Mouse (Mus musculus) Patski (cell line): ENCODE data around the gene Tbc1d2. TPM values are rescaled to one million over a fixed set of nuclear protein-coding genes. Genes with fewer than 3 reads are reported as not detected.

Source experiments
- ATAC-seq: fragments of 100-300 bp; one replicate; pipeline ENCODE4 v1.8.0; 2021
- CTCF ChIA-PET: fragments of 350-600 bp; sonication (Branson Sonifier 250); formaldehyde crosslinking; loops from one replicate; lab custom pipeline; 2022; ENCODE audit warnings: inconsistent platforms; lab: Charles Lee
- POLR2A ChIA-PET: fragments of 350-600 bp; sonication (Branson Sonifier 250); formaldehyde crosslinking; loops from one replicate; lab custom pipeline; 2022; ENCODE audit warnings: antibody characterized with exemption, inconsistent platforms; lab: Charles Lee
- DNase-seq: peaks from one replicate; pipeline ENCODE4 v3.0.0-alpha.2; 2011; ENCODE audit warnings: low read depth, low spot score
- H3K27me3 ChIP-seq: fragments of 371-371 bp; one replicate; pipeline ENCODE4 v1.5.1; 2021
- CTCF ChIP-seq: fragments of 100-300 bp; IDR thresholded peaks from one replicate; pipeline ENCODE4 v1.5.1; 2021
- in situ Hi-C: fragments of 300-500 bp; cut with MboI; formaldehyde crosslinking; loops from 3 replicates; pipeline ENCODE4 v1.11.1; 2018; ENCODE audit warnings: low pct_unique_long_range_greater_than_20kb, mixed read lengths
- polyA plus RNA-seq: library from polyadenylated mRNA; unstranded; gene quantifications from one replicate; pipeline ENCODE4 v1.2.3, GENCODE M21; 2021

Gene Tbc1d2
- polyA plus RNA-seq, 1 experiment from 2014 or later: 2.3 TPM

DNA sequence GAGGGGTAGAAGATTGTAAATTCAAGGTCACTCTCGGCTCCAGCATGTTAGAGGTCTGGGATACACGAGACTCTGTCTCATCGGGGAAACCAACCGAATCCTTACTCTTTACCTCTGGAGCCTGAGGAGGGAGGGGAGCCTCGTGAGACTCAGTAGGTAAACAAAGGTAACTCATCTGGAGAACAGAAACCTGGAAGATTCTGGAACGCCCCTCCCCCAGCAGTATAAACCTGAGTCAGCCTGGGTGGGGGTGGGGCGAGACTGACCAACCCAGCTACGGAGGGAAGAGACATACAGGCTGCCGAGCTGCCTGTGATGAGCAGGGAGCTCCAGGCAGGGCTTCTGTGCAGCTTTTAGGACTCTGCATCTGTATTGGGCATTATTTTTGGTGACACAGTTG is 21.1 kb downstream of the Tbc1d2 start:
- DNase-seq: no peak
- POLR2A ChIA-PET: interaction anchor here (1.0 kb wide), 1 partner anchor 19 kb away, joined by 3 read pairs; no protein-coding TSS in a partner anchor
- no peak for TF ChIP-seq CTCF
- in situ Hi-C loops: no loop called here
- no peaks in the 10 kb centered on the region for H3K27me3 ChIP-seq
- ATAC-seq: no peak
- CTCF ChIA-PET: no interaction called here

DNA sequence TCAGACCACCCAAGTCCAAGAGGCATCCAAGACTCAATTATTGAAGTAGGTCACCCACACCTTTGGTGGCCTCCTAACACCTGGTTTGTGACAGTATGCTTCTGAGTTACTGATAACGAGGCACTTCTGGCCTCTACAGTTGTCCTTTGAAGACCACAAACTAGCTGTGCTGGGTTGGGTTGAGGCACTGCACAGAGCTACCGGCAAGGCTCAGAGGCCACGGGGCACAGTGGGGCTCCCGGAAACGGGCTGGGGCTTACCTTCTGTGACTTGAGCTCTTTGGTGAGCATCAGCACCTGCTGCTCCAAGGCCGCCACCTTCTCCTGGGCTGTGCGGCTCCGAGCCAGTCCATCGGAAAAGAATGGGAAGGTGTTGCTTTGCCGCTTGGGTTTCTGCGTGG is 21.9 kb downstream of the Tbc1d2 start:
- no peak for TF ChIP-seq CTCF
- POLR2A ChIA-PET: no interaction called here
- ATAC-seq (no peak), DNase-seq (no peak)
- CTCF ChIA-PET: no interaction called here
- in situ Hi-C loops: no loop called here
- no peaks in the 10 kb centered on the region for H3K27me3 ChIP-seq

DNA sequence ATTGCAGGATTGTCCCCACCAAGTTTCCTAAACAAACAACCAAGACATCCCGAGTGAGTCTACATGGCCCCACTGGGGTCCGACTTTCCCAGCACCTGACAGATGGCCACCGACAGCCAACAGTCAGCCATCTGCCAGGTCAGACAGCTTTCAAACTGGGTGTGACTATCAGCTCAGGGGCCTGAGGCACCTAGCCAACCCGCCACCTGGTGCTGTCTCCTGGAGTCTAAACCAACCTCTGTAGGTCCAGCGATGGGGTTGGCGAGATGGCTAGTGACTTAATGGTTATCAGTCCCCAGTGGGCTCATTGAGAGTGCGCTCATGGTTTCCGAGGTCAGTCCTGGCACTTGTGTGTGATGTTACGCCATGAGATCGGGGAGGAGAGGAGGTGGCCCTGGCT is 24.9 kb downstream of the Tbc1d2 start:
- DNase-seq (no peak), ATAC-seq (no peak)
- ChIA-PET CTCF (interaction anchor here (0.7 to 14.9 kb wide), 3 partner anchors 8 to 31 kb away, joined by 3 to 175 read pairs (median 3); partner anchors contain the start of gene Tbc1d2), POLR2A (interaction anchor here (0.6 kb wide), 1 partner anchor 146 kb away, joined by 4 read pairs; no protein-coding TSS in a partner anchor)
- no peak for TF ChIP-seq CTCF
- in situ Hi-C loops: no loop called here
- no peaks in the 10 kb centered on the region for H3K27me3 ChIP-seq

DNA sequence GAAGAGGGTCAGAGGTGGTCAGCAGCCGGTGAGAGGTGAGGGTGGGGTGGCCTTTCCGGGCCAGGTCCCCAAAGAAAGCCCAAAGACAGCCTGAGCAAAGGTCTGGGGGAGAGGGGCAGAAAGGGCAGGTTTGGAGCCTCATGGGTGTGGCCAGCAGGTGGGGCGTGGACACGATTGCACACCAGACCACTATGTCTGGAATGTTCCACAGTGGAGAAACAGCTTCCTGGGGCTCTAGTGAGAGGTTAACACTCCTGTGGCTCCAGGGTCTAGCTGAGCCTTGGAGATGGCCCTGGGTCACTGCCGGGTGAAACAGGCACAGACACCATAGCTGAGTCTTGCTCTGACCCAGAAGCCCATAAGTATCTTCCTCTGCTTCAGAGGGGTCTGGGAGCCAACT is 27.0 kb downstream of the Tbc1d2 start:
- ATAC-seq (no peak), DNase-seq (no peak)
- POLR2A ChIA-PET: no interaction called here
- in situ Hi-C loops: no loop called here
- H3K27me3 ChIP-seq: no peaks in the 10 kb centered on the region
- TF ChIP-seq CTCF: no peak
- CTCF ChIA-PET: interaction anchor here (1.2 to 14.9 kb wide), 2 partner anchors 11 to 33 kb away, joined by 4 to 175 read pairs; partner anchors contain the start of gene Tbc1d2

DNA sequence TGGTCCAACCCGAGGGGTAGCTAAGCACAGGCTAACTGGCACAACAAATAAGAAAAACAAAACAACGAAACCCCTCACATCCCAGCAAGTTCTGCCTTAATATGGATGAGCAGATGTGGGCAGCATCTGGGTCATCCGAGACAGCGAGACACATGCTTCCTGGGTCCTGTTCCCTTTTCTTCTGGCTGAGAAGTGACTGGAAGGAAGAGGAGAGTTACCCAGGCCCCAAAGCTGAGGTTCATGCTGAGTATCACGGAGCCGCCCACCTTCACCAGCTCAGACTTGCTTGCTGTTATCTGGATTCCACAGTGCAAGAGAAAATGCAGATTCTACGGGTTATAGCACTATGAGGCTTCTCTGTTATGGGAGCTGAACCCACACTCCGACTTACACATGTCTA is 29.1 kb downstream of the Tbc1d2 start:
- ChIA-PET POLR2A (no interaction called here), CTCF (interaction anchor here (2.7 to 14.9 kb wide), 2 partner anchors 10 to 35 kb away, joined by 12 to 175 read pairs; partner anchors contain the start of gene Tbc1d2)
- no peak for TF ChIP-seq CTCF
- H3K27me3 ChIP-seq: no peaks in the 10 kb centered on the region
- DNase-seq (no peak), ATAC-seq (no peak)
- in situ Hi-C loops: no loop called here

DNA sequence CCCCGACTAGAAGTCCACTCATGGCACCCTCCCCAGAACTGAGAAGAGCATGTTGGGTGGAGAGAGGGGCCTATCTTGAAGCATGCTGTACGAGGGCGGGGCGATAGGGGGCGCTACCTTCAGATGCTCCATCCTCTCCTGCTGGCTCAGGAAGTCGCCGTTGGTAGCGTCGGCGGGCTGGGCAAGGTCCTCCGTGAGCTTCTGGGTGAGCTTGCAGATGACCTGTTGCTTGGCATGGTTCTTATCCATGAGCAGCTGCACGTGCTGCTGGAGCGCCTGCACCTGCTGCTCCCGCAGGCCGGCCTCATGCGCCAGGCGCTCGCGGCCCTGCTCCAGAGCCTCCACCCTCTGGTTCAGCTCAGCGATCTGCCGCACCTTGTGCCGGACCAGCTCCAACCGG is 29.7 kb downstream of the Tbc1d2 start:
- ATAC-seq (no peak), DNase-seq (no peak)
- in situ Hi-C loops: no loop called here
- POLR2A ChIA-PET: no interaction called here
- no peak for TF ChIP-seq CTCF
- CTCF ChIA-PET: interaction anchor here (0.8 to 14.9 kb wide), 4 partner anchors 9 to 112 kb away, joined by 3 to 175 read pairs (median 8); partner anchors contain the start of gene Tbc1d2
- H3K27me3 ChIP-seq: no peaks in the 10 kb centered on the region

DNA sequence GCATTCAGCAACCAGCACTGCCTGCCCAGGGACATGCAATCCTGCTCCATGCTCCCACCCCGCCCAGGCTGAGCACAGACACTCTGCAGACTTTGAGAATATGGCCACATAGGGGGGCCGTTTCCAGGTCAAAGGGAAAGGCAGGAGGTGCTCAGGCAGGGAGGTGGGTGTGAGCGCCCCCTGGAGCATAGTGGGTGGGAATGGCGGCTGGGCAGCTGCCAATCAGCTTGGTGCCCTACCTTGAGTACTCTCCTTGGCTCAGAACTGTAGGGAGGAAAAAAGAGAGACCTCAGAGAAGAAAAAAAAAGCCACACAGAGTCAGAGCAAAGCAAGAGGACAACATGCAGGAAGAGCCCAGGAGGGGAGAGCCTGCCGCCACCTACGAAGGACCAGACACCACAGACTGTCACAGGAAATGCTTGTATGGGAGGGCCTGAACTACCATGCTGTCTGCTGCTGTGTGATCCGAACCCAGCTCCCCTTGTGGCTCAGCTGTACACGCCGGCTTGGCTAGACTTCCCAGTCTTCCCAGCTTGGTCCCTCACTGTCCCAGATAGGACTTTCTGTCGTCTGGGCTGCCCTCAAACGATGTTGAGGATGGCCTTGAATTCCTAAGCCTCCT is 31.7 kb downstream of the Tbc1d2 start:
- ChIA-PET CTCF (interaction anchor here (1.0 to 14.9 kb wide), 6 partner anchors 23 to 418 kb away, joined by 3 to 175 read pairs (median 3); partner anchors contain the start of gene Tbc1d2), POLR2A (no interaction called here)
- in situ Hi-C loops: loop anchor here (5.0 kb wide), 1 partner anchor 34 kb away; the partner anchor contains the start of gene Tbc1d2
- H3K27me3 ChIP-seq: no peaks in the 10 kb centered on the region
- TF ChIP-seq CTCF: no peak
- ATAC-seq (no peak), DNase-seq (no peak)

DNA sequence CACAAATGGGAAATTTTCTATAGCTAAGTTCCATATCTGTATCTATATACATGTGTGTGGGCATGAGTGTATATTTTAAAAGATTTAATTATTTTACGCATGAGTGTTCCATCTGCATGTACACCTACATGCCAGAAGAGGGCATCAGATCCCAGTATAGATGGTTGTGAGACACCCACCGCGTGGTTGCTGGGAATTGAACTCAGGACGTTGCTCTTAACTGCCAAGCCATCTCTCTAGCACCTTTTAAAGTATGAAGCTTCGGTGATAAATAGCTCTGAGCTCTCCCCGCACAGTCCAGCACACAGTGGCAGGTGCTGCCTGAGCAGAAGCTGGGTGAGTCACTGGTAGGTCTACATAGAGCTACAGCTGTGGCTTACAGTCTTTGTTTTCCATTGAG is 32.6 kb downstream of the Tbc1d2 start:
- DNase-seq (no peak), ATAC-seq (peak; percentile 44)
- ChIA-PET POLR2A (no interaction called here), CTCF (interaction anchor here (0.9 to 14.9 kb wide), 9 partner anchors 8 to 419 kb away, joined by 3 to 175 read pairs (median 3); partner anchors contain the start of gene Tbc1d2)
- no peaks in the 10 kb centered on the region for H3K27me3 ChIP-seq
- TF ChIP-seq CTCF: no peak
- in situ Hi-C loops: loop anchor here (5.0 kb wide), 1 partner anchor 35 kb away; the partner anchor contains the start of gene Tbc1d2

DNA sequence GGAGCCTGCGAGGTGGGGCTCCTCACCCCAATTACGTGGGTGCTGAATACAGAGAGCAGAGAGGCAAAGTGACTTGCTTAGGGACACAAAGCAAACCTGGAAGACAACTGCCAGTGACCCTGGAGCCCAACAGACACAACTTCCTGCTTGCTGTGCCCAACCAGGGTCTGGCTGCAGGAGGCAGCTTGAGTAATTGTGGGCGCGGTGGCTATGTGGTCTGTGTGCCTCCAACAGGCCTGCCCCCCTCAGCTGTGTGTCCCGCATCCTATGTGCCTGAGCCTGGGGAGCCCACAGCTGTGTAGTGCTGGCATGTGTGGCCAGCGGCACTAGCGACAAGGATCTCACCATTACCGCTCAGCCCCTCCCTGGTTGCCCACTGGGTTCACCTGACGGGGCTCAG is 35.4 kb downstream of the Tbc1d2 start:
- in situ Hi-C loops: loop anchor here (5.0 kb wide), 1 partner anchor 38 kb away; the partner anchor contains the start of gene Tbc1d2
- POLR2A ChIA-PET: no interaction called here
- DNase-seq (no peak), ATAC-seq (no peak)
- no peak for TF ChIP-seq CTCF
- CTCF ChIA-PET: interaction anchor here (14.9 kb wide), 1 partner anchor 41 kb away, joined by 175 read pairs; the partner anchor contains the start of gene Tbc1d2
- H3K27me3 ChIP-seq: no peaks in the 10 kb centered on the region

DNA sequence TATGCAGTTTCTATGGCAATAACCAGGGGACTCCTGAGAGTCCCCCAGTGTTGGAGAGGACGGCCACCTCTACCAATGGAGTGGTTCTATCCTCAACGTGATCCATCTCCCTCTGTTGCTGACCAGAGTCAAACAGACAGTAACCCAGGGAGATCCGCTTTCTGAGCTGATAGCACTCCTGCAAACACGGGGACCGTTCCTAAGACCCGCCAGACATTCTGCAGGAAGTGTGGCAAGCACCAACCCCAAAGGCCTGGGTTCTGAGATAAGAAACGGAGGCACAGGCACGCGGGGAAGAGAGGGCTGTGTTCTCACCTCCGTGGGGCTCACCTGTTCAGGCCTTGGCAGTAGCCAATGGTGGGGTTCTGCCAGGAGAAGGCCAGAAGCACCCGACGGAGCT is 36.4 kb downstream of the Tbc1d2 start:
- ATAC-seq (no peak), DNase-seq (no peak)
- CTCF ChIA-PET: interaction anchor here (14.9 kb wide), 1 partner anchor 42 kb away, joined by 175 read pairs; the partner anchor contains the start of gene Tbc1d2
- POLR2A ChIA-PET: no interaction called here
- TF ChIP-seq CTCF: no peak
- in situ Hi-C loops: no loop called here
- H3K27me3 ChIP-seq: no peaks in the 10 kb centered on the region

DNA sequence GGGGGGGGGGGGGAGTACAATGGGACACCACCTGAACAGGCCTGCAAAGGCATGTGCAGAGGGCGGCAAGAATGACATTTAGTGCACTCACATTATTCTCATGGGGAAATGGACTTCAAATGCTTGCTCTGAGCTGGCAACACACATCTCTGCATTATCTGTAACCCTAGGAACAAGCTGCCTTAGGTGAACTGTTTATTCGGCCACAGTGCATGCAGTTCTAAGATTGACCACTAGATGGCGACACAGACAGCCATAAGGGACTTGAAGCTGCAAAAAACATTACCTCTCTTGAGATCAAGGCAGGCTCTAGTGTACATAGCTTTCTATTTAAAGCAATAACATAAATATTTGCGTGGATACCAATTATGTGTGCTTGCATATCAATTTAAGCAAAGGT is 38.8 kb downstream of the Tbc1d2 start:
- no peaks in the 10 kb centered on the region for H3K27me3 ChIP-seq
- in situ Hi-C loops: no loop called here
- peak; percentile 28 for DNase-seq
- TF ChIP-seq CTCF: no peak
- peak; percentile 31 for ATAC-seq
- ChIA-PET CTCF (interaction anchor here (1.0 to 14.9 kb wide), 12 partner anchors 8 to 425 kb away, joined by 3 to 175 read pairs (median 5); partner anchors contain the start of gene Tbc1d2), POLR2A (interaction anchor here (1.1 kb wide), 1 partner anchor 48 kb away, joined by 3 read pairs; no protein-coding TSS in a partner anchor)
